Comparison of ENCODE assay signal across 9 mouse cellular contexts in genomic region chr10:85482064-85482473, GRCm38 (mm10).
A peak's percentile ranks its signal among the peaks of the same experiment; 100 is the strongest.
DNase-seq lines count a peak whose midpoint lies in the region; ATAC-seq and TF ChIP-seq lines count a peak whose summit lies in the region.
"Had no signal": no experiment of that assay in that cellular context is flagged by ENCODE, and none has a peak within 500 bp of the region (broad histone marks: within the 10 kb centered on the region; RNA-seq: fewer than 3 reads in every experiment).

No protein-coding gene starts in this region.

- no peaks in the 10 kb centered on the region for H3K27me3 ChIP-seq in lung, embryonic 14.5 days (ENCODE audit: insufficient read depth, low read length)
- H3K27me3 ChIP-seq in lung, postnatal 0 days (replicated peaks; ENCODE audit: insufficient read depth, low read length) = no peaks in the 10 kb centered on the region
- no peaks in the 10 kb centered on the region for H3K27me3 ChIP-seq in forebrain, embryonic 16.5 days (replicated peaks; ENCODE audit: control insufficient read depth, insufficient read depth, low read length)
- H3K27me3 ChIP-seq in heart, embryonic 11.5 days (ENCODE audit: control insufficient read depth, insufficient read depth, low read length) = no peaks in the 10 kb centered on the region
- no peaks in the 10 kb centered on the region for H3K27me3 ChIP-seq in liver, embryonic 12.5 days (replicated peaks)

- intact Hi-C loops in left cerebral cortex, postnatal 25 days (cut with DNase I) = no loop called here

- WGBS in lung, embryonic 14.5 days = 37% methylated on average over 4 of the region's 4 CpGs
- WGBS in lung, postnatal 0 days = 38% methylated on average over 4 of the region's 4 CpGs
- 20% methylated on average over 4 of the region's 4 CpGs for WGBS in forebrain, embryonic 16.5 days
- 41% methylated on average over 4 of the region's 4 CpGs for WGBS in heart, embryonic 11.5 days (ENCODE audit: insufficient replicate concordance)
- 57% methylated on average over 4 of the region's 4 CpGs for WGBS in liver, embryonic 12.5 days (ENCODE audit: insufficient replicate concordance)

- TF ChIP-seq CTCF in lung, embryonic 14.5 days (IDR thresholded peaks at IDR 0.05; ENCODE audit: low read depth) = no peak
- no peak for TF ChIP-seq CTCF in lung, postnatal 0 days (IDR thresholded peaks at IDR 0.05)

- no peaks in the 10 kb centered on the region for H3K4me1 ChIP-seq in lung, embryonic 14.5 days (ENCODE audit: insufficient read depth)
- H3K4me1 ChIP-seq in lung, postnatal 0 days (ENCODE audit: insufficient read depth, low read depth, low read length) = no peaks in the 10 kb centered on the region
- H3K4me1 ChIP-seq in forebrain, embryonic 16.5 days (replicated peaks; ENCODE audit: control insufficient read depth, insufficient read depth, low read length) = peaks cover 14% of the 10 kb centered on the region
- H3K4me1 ChIP-seq in heart, embryonic 11.5 days (ENCODE audit: control insufficient read depth, insufficient read depth, low read length) = peaks cover 14% of the 10 kb centered on the region
- H3K4me1 ChIP-seq in liver, embryonic 12.5 days = no peaks in the 10 kb centered on the region

- no peak overlapping the region for H3K27ac ChIP-seq in lung, embryonic 14.5 days (ENCODE audit: low read depth)
- H3K27ac ChIP-seq in lung, postnatal 0 days (ENCODE audit: low read length) = no peak overlapping the region
- no peak overlapping the region for H3K27ac ChIP-seq in forebrain, embryonic 16.5 days (ENCODE audit: low read length)
- H3K27ac ChIP-seq in heart, embryonic 11.5 days (ENCODE audit: low read depth, low read length) = no peak overlapping the region
- H3K27ac ChIP-seq in liver, embryonic 12.5 days = no peak overlapping the region

- H3K4me3 ChIP-seq in lung, embryonic 14.5 days (ENCODE audit: low read depth, low read length) = no peak overlapping the region
- H3K4me3 ChIP-seq in lung, postnatal 0 days (ENCODE audit: low read depth, low read length) = no peak overlapping the region
- no peak overlapping the region for H3K4me3 ChIP-seq in forebrain, embryonic 16.5 days (replicated peaks; ENCODE audit: low read length)
- no peak overlapping the region for H3K4me3 ChIP-seq in heart, embryonic 11.5 days (ENCODE audit: low read depth, low read length)
- H3K4me3 ChIP-seq in liver, embryonic 12.5 days = no peak overlapping the region

- peak; percentile 17 for DNase-seq in lung, embryonic 14.5 days
- DNase-seq in lung, postnatal 0 days (ENCODE audit: low spot score) = no peak
- peak; percentile 27 to 82 for DNase-seq in left cerebral cortex, postnatal 25 days (ENCODE audit: low spot score in 2 of 2)
- peak; percentile 54 for DNase-seq in right cerebral cortex, postnatal 14 days
- no peak for DNase-seq in kidney, adult 18-20 months
- DNase-seq: cerebellum, adult 11 months had no signal

- no peak; the same call in 1 of the 2 replicates for ATAC-seq in lung, embryonic 14.5 days (ENCODE audit: insufficient read depth)
- ATAC-seq in lung, postnatal 0 days = no peak
- peak; percentile 79 for ATAC-seq in forebrain, embryonic 16.5 days
- ATAC-seq in heart, embryonic 11.5 days (replicated peaks; ENCODE audit: insufficient number of reproducible peaks, low FRiP score, low TSS enrichment) = no peak
- no peak for ATAC-seq in liver, embryonic 12.5 days

- no peak overlapping the region for H3K4me2 ChIP-seq in lung, embryonic 14.5 days
- no peak overlapping the region for H3K4me2 ChIP-seq in lung, postnatal 0 days (replicated peaks; ENCODE audit: low read depth, low read length)
- no peak overlapping the region for H3K4me2 ChIP-seq in forebrain, embryonic 16.5 days (ENCODE audit: low read length)
- no peak overlapping the region for H3K4me2 ChIP-seq in heart, embryonic 11.5 days
- no peak overlapping the region for H3K4me2 ChIP-seq in liver, embryonic 12.5 days

- H3K36me3 ChIP-seq in lung, embryonic 14.5 days (ENCODE audit: insufficient read depth) = no peaks in the 10 kb centered on the region
- H3K36me3 ChIP-seq in lung, postnatal 0 days (ENCODE audit: insufficient read depth, low read length) = no peaks in the 10 kb centered on the region
- no peaks in the 10 kb centered on the region for H3K36me3 ChIP-seq in forebrain, embryonic 16.5 days (ENCODE audit: control insufficient read depth, insufficient read depth)
- no peaks in the 10 kb centered on the region for H3K36me3 ChIP-seq in heart, embryonic 11.5 days (ENCODE audit: control insufficient read depth, insufficient read depth, low read length)
- H3K36me3 ChIP-seq in liver, embryonic 12.5 days = no peaks in the 10 kb centered on the region

- no peaks in the 10 kb centered on the region for H3K9me3 ChIP-seq in lung, embryonic 14.5 days (ENCODE audit: low read depth, low read length)
- no peaks in the 10 kb centered on the region for H3K9me3 ChIP-seq in lung, postnatal 0 days (ENCODE audit: low read length)
- H3K9me3 ChIP-seq in forebrain, embryonic 16.5 days (ENCODE audit: control insufficient read depth, low read length) = no peaks in the 10 kb centered on the region
- no peaks in the 10 kb centered on the region for H3K9me3 ChIP-seq in heart, embryonic 11.5 days (replicated peaks; ENCODE audit: control insufficient read depth, low read length)
- H3K9me3 ChIP-seq in liver, embryonic 12.5 days (replicated peaks) = no peaks in the 10 kb centered on the region

- TF ChIP-seq EP300 in lung, postnatal 0 days (IDR thresholded peaks at IDR 0.05) = no peak

- no peak overlapping the region for H3K9ac ChIP-seq in lung, embryonic 14.5 days
- no peak overlapping the region for H3K9ac ChIP-seq in lung, postnatal 0 days (replicated peaks; ENCODE audit: low read depth)
- H3K9ac ChIP-seq in forebrain, embryonic 16.5 days (replicated peaks; ENCODE audit: low read depth, low read length) = no peak overlapping the region
- no peak overlapping the region for H3K9ac ChIP-seq in heart, embryonic 11.5 days (ENCODE audit: low read depth, low read length)
- no peak overlapping the region for H3K9ac ChIP-seq in liver, embryonic 12.5 days

Comparison
In these comparisons a context has a peak if more than half of its experiments do, and no peak if none do; other contexts are left out.
1. DNase-seq: peak in lung, embryonic 14.5 days (single experiment), left cerebral cortex, postnatal 25 days (2 of 2) and right cerebral cortex, postnatal 14 days (single experiment); none in lung, postnatal 0 days (single experiment) and kidney, adult 18-20 months (single experiment).